Mouse (Mus musculus) kidney, postnatal 36 days (tissue): ENCODE results near the gene Cpne6.

Experiments used
- DNase-seq, 2 experiments: peaks; one replicate each; pipeline ENCODE4 v3.0.0; 2021 to 2022; ENCODE audit warnings: mixed read lengths in 2 of 2

Gene Cpne6

DNA sequence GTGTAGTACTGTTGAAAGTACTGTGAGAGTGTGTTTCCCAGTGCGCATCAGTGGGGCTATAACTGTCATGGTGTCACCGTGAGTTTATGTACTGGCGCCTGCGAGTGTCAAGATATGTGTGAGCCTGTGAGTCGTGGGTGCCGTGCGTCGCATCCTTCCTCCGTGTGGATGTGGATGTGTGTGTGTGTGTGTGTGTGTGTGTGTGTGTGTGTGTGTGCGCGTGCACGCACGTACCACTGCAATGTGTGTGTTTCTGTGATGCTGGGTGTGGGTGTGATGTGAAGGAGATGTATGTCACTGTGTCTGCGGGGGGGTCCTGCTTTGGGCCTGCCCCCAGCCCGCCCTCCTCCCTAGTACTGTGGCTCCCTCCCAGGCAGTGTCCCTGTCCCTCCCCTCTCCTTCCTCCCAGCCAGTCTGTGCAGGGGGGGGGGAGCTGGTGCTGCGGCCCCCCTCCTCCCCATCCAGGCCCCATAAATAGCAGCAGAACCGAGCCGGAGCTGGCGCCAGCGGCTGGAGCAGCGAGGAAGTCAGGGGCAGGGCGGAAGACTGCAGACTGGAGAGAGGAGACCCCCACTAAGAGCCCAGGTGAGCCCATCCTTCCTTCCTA is at the start of gene Cpne6:
Gene Cpne6 (plus strand): TSS at position 321 of the 607 bp plus-strand sequence.
- DNase-seq, result no peak

DNA sequence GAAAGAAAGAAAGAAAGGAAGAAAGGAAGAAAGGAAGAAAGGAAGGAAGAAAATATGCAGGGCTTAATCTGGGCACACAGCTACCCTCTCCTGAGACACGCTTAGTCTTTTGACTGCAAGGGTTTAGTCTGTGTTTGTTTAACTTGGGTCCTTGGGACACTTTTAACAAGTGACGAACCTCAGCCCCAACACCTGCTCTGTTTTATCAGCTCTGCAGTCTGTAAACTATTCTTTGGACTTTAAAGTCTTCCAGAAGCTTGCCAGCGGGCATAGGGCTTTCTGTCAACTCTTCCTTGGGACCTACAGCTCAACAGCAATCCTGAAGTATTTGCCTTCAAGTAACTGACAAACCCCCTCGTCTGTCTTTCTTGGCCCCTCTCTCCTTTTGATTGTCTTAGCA is 48.5 kb upstream of the Cpne6 start:
- peak; percentile 40 to 51 for DNase-seq

DNA sequence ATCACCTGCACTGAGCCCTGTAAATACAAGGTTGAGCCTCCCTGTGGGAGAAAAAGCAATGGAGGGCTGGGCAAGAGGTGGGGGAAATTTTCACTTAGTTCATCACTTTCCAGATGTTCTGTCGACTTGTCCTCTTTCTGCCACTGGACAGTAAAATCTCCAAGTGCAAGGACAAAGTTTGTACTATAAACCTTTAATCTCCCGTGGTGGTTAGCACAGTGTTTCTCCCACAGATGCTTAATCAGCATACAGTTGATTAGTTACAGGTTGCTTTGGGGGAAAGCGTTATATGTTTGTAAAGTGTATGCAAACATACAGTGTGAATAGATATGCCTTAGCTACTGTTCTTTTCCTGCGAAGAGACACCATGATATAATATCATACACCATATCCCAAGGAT is 43.8 kb upstream of the Cpne6 start:
- DNase-seq, result no peak

DNA sequence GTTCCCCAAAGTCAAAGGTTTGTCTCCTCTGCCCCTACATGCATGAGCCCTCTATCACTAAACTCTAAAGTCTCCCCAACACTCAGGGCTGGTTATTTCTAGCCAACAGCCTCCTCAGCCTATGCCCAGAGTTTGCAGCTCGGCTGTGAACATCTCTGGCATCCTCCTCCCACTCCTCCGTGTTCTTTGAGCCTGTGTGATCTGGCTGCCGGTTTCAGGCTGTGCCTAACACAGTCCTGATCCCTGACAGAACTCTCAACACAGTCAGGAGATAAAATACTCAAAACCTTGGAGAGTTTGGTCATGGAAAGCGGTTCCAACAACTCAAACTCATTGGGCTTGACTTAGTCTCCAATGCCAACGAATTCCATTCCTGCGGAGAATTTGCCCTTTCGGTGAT is 43.1 kb upstream of the Cpne6 start:
- peak in 1 of 2 experiments; percentile 27 for DNase-seq

DNA sequence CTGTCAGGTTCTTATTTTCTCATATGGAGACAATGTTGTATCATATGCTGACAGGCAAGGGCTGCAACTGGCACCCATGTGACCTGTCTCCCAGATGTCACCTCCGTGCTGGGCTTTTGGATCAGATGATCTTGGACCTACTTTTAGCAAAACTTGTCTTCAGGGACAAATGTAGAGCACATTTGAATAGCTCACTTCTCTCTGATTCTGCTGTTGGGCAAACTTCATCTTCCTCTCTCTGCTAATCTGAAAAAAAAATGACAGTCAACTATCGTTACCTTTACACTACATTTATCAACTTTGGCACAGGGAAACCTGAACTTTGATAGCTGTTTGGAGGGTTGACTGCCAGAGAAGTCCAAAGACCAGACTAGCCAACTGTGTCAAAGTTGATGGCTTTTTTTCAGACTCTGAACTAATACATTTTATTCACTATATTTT is 41.9 kb upstream of the Cpne6 start:
- peak; percentile 54 to 81 for DNase-seq

DNA sequence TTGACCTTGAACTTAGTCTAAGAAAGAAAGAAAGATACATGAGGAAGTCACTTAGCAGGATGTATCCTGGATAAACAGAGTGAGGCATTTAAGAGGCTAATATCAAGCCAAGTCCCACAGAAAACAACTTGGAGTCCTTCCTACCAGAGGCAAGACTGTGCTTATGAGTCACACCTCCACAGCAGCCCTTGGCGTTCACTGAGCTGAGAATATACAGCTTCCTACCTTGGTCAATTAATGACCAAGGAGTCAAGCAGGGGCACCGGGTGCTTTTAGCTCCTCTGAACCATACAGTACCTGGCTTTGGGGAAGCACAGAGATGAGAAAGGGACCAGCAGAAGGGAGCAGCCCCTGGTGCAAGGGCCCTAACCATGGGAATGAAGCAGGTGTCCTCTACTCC is 41.2 kb upstream of the Cpne6 start:
- peak; percentile 68 to 88 for DNase-seq

DNA sequence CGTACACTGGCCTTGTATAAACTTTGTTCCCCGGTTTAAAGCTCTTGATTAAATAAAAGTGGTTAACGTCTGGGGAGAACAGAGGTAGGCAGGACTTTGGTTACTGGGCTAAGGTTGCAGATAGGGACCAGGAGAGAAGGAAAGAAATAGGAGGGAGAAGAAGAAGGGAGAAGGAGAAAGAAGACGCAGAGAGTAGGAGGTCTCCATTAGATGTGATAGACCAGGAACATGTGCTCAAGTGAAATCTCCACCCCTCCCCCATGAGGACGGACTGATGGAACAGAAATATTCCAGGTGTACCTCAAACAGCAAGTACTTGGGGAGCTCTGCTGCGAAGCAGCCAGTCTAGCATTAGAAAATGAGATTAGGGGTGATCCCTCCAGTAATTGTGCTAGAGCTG is 40.4 kb upstream of the Cpne6 start:
- DNase-seq, result peak; percentile 29 to 34

DNA sequence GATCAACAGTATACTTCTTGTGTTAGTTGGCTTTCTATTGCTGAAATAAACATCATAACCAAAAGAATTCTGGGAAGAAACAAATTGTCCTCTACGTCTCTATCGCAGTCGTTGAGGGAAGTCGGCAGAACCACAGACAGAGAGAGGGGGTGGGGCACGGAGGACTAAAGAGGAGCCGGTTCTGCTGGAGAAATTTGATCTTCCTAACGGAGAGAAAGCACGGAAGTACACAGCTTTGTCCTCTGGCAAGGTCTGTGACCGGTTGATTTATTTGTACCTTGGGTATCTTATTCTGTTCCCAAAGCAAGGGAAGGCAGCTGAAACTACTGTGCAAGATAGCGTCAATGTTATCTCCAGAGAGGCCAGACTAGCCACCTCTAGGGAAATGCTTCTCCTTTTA is 39.4 kb upstream of the Cpne6 start:
- DNase-seq, result peak in 1 of 2 experiments; percentile 57

DNA sequence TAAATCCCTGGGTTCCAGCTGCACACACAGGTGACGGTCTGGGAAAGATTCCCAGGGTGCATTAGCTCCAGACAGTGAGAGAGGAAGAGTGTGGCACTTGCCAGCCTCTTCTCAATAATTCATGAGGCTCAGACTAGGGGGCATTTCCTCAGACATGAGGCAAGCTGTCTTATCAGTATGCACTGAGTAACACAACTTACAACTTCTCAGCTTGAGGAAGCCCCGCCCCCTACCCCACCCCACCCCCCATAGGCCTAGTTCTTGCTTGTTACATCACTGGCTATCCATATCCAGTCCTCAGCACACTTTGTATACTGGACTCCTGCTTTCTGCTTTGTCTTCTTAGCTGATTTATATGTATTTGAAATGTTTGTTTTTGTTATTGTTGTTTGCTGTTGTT is 34.6 kb upstream of the Cpne6 start:
- DNase-seq, result no peak

DNA sequence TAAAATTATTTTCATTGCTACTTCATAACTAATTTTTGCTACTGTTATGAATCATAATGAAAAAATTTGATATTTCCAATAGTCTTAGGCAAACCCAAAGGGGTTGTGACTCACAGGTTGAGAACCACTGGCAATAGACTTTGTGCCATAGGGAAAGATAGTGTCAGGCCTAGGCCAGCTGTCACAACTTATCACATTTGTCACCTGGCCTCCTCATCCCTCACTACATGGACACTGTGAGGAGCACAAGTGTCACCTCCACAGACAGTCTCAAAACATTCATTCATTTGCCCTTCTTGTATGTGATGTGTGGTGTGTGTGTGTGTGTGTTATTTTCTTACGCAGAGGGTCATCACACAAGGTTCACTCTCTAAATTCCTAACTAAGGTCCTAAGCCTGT is 32.8 kb upstream of the Cpne6 start:
- DNase-seq, result no peak

DNA sequence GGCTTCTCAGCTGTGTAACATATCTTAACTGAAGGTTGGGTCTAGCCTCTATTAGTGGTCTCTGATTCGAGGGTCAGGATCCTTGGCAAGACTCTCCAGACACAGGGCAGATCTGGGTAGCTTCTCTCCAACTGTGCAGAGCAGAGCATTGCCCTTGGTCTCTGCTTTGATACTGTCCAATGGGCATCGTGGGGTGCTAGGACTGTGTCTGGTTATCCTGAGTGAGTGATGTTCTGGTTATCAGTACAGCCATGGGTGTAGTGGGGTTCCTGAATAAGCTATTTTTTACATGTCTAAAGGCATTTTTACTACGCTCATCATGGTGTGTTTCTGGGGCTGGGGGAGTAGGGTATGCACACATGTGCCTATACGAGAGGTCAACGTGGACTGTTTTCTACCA is 32.4 kb upstream of the Cpne6 start:
- DNase-seq, result no peak

DNA sequence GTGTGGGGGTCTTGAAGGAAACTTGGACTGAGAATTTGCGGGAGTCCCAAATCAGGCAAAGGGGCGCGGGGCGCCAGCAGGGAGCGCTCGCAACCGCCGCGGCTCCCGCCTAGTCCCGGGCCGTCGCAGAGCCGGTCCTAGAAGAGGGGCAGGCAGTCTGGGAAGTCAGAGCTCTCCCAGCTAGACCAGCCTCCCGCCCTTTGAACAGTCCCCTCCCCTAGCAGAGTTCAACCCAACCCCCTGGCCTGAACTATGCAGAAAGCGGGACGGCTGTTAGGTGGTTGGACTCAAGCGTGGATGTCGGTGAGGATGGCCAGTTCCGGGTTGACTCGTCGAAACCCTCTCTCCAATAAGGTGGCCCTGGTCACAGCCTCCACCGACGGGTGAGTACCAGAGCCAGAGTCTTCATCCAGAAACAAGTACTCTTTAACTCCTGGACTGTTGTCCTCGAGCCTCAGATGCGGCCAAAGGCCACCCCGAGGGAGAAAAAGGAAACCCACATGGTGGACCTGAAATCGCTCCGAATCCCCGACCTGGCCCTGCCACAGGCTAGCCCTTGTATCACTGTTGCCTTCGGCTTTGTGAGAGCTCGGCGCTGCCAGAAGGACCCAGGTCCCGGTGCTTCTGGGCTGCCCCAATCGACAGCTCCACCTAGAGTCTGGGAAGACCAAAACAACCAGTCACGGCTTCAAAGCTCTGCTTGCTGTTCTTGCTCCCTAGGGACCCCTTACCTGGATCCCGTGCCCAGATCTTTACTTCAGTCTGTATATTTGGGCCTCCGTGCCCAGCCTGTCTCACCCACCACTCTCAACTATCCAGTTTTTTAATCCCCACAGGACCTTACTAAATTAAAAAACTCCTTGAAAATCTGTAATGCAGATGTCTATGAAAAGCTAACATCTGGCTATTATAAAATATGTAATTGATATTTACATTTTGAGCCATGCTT is 31.3 kb upstream of the Cpne6 start, which contains the start of gene Dhrs4:
Gene Dhrs4 (plus strand): TSS at position 108 of the 949 bp plus-strand sequence.
- DNase-seq, result peak; percentile 89 to 92

DNA sequence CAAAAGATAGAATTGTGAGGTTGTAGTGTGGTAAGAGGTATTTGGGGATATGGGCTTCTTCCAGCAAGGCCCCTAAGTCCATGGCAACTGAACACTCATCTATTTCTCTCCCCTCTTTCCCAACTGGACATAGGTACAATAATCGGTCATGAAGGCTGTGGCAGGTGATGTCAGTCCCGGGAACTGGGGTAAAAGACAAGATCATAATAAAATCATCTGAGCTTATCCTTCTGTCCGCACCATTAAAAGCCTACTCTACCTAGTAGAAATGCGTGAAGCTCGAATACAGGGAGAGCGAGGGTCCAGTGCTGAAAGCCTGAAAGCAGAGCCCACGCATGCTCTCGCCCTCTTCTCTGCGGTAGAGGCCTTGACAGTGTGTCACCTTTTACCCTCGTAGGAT is 30.6 kb upstream of the Cpne6 start:
- no peak for DNase-seq

DNA sequence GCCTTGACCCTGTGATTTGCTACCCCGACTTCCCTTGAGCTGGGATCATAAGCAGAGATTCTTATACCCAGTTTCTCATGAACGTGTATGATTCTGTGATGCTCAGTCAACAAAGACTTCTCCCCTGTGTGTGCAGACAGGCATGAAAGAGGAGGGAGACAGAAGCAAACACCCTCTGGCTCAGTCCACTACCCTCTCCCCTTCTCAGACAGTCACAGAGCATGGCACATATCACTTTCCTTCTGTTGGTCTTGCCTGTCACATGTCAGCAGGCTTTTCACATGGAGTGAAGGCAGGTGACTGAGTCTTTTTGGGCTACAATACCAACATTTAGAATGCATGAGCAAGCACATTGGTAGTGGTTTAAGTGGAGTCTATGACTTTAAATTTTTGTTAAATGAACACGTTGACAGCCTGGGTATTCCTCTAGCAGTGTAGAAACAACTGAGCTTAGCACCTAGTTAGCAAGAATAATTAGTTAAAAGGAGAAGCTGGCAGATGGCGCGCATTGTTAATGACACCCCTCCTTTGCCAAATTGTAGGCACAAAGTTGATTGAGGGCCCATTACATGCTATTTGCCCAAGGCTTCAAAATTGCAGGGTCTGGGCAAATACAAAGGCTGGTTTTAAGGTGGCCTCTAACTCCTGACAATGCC is 25.7 kb upstream of the Cpne6 start:
- no peak for DNase-seq

DNA sequence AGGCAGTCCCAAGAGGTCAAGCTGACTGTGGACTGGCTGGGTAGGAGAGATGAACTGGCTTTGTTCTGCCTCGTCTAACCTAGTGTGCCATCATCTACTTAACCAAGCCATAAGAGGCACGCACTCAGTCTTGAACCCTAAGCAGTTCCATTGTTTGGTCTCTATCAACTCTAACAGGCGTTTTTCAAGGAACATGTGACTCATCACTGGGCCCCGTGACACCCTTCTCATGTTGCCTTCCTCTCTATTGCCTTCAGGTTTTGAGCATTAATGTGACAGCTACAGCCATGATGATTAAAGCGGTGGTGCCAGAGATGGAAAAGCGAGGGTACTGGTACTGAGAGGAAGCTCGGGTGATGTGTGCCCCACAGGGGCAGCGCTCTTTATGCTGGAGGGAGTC is 23.4 kb upstream of the Cpne6 start:
- no peak for DNase-seq

DNA sequence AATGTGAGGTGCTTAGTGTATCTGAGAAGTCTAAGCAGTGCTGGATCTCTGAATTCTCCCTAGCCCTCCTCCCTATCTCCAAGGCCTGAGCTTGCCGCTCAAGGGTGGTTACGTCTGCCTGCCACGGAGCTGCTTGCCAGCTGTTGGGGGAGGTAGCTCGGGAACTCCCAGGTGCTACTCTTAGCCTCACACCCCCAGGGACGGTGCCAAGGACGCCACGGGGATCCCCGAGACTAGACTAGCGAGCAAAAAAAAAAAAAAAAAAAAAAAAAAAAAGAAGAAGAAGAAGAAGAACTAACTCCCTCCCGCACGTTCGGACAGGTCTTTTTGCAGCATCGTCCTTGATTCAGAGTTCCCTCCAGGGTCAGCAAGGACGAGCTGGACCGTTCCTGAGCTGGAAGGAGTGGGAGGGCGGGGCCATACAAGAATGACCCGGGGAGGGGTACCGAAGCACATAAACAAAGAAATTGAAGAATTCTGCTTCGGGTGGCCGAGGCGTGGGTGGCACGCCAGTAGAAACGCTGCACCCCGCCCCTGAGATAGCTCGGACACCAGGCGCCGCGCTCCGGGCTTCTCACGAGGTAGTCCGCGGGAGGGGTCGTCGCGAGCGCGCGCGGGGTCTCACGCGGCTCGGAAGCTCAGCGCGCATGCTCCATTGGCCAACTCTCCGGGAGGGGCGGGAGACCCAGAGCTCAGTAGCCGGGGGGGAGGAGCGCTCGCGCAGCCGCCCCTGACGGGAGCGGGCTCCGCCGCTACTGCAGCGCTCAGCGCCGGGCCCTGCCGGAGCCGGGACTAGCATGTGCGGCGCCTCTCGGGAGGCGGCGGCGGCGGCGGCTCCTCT is 19.7 kb upstream of the Cpne6 start, which contains the start of gene Carmil3:
Gene Carmil3 (plus strand): TSS at position 291 of the 841 bp plus-strand sequence.
- DNase-seq, result peak; percentile 66 to 79

DNA sequence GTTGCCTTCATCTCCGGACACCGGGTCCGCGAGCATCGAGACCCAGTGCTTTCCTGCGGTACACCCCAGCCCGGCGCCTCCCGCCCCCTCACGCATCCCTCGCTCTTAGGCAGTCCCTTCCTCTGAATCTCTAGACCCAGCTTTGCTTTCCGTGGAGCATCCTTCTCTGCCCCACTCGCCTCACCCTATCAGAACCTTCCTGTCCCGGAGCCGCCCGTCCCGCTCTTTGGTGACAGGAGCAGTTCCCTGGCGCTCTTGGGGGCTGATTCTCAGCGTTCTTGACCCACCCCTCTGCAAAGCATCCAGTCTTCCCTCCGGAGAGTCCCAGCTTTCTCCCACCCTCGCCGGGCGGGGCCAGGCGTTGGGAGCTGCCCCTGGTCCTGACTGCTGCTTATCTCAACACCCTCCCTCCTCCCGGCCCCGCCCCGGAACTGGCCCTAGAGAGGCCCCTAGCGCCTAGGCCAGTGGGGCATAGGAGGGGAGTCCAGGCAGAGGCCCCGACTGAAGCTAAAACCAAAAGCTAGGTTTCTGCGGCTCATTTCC is 18.9 kb upstream of the Cpne6 start:
- peak; percentile 50 to 77 for DNase-seq

DNA sequence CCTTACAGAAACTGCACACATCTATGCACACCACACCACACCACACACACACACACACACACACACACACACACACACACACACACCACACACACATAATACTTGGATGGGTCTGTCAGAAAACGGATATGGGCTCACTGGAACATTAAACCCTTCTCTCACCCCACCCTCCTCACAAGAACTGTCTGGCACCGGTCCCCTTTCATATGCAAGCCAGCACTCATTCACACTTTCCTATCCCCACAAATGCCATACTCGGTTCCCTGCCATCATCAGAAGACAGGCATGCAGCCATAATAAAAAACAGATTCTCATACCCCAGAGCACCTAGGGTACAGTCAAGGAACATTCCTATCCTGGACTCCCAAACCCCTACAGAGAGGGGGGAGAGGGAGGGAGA is 18.1 kb upstream of the Cpne6 start:
- DNase-seq, result no peak

DNA sequence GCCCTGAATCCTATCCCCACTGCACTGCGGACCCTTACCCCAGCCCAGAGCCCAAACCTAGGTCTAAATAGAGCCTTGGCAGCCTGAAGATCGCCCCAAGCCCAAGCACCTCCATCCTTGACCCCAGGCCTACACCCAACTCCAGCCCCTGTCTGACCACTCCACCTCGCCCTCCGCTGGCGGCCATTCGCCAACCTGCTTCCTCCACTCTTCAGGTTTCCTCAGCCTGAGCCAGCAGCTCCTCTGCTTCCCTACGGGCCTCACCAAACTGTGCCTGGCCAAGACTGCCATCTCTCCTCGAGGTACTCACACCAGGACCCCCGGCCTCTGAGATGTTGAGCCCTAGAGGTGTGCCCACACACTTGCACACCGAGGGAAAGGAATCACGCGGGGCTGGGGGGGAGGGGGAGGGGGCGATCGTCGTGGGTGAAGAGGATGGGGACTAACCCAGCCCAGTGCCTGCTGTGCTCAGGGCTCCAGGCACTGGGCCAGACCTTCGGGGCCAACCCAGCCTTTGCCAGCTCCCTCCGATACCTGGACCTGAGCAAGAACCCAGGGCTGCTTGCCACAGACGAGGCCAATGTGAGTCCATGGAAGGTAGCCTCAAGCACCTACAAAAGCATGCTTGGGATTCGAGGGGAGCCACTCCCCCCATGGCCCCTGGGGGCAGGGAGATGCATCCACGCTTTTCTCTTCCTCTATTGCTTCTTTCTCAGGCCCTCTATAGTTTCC is 14.6 kb upstream of the Cpne6 start:
- DNase-seq, result no peak

DNA sequence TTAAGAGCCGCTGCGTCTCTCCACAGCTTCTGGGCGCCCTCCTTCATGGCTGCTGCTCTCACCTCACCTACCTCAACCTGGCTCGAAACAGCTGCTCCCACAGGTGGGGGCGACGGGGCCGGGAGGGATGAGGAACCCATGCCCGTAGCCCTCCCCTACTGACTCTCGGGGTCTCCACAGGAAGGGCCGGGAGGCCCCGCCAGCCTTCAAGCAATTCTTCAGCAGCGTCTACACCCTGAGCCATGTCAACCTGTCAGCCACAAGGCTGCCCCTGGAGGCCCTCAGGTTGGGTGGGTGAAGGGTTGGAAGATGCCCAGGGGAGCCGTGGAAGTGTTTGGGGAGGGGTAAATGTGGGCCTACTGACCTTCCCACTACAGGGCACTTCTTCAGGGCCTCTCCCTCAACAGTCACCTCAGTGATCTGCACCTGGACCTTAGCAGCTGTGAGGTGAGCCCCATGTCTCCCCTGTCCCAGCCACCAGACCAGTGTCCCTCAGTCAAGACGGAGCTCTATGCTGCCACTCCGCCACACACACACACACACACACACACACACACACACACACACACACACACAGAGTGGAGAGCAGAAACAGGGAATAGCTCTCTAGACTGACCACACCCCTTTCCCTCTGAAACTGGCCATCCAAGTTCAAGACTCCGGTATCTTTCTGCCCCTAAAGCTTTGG is 13.3 kb upstream of the Cpne6 start:
- no peak for DNase-seq

DNA sequence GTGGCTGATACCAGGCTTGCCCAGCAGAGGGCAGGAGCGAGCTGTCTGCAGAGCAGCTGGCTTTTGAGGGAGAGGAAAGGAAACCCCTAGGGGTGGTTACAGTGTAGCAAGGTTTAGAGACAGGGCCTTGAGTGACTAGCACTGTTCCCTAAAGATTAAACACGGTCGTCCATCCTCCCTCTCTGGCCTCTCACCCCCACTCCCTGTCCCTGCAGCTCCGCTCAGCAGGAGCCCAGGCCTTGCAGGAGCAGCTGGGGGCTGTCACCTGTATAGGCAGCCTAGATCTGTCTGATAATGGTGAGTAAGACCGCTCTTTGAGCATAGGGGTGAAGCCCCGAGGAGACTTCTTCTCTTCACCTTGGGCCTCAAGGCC is 12.8 kb upstream of the Cpne6 start:
- DNase-seq, result peak; percentile 76 to 93
